Mouse (Mus musculus): ENCODE data around the gene Ddah2. TPM values are rescaled to one million over a fixed set of nuclear protein-coding genes. Genes with fewer than 3 reads are reported as not detected.
A peak's percentile ranks its signal among the peaks of the same experiment; 100 is the strongest.

Ddah2 gene
- polyA plus RNA-seq, 1 experiment, result 14.5 TPM

DNA sequence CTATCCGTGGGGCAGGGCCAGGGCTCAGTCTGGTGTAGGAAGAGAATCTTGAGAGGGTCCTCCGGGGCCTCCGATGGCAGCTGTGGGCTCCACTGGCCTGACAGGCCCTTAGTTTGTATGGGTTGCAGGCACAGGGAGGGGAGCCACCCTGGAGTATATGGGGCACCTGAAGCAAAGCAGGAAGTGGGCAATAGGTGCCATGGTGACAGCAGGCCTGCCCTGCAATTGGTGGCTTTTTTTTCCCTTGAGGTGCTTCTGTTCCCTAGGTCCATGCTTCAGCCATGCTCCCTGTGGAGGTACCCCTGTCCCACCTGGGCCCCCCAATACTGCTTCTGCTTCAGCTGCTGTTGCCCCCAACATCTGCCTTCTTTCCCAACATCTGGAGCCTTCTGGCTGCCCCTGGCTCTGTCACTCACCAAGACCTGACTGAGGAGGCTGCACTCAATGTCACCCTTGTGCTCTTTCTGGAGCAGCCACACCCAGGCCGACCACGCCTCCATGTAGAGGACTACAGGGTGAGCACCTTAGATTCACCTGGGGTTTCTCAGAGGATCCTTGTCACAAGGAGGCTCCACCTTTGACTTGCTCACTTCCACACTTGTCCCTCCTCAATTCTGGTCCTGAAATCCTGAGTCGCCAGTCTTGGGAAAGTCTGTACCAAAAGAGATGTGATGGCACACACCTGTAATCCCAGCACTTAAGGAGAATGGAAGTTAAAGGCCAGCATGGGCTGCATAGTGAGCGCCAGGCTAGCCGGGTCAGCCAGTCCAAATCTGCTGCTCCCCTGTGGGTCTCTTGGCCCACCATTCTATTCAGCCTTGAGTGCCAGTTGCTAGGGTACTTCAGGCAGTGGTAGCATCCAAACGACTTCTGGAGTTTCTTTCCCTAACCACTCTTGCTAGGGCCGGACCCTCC is 41.8 kb upstream of the Ddah2 start:
- Histone ChIP-seq H3K4me3 (ENCODE audit: low read depth, low read length) (no peak overlapping the region), H3K4me1 (ENCODE audit: control insufficient read depth, insufficient read depth, insufficient read length, low read length) (peaks cover 26% of the 10 kb centered on the region), H3K27me3 (ENCODE audit: control insufficient read depth, insufficient read depth, low read length) (no peaks in the 10 kb centered on the region), H3K27ac (ENCODE audit: insufficient read depth, low read depth, low read length) (no peak overlapping the region), H3K36me3 (ENCODE audit: control insufficient read depth, insufficient read depth, low read length) (peaks cover 38% of the 10 kb centered on the region)
- no peak for TF ChIP-seq CTCF (IDR thresholded peaks at IDR 0.05; ENCODE audit: extremely low read depth, insufficient read length, insufficient replicate concordance, low read depth, low read length)
- TF ChIP-seq POLR2A (IDR thresholded peaks at IDR 0.05; ENCODE audit: low read depth, low read length), result no peak
- WGBS, result 69% methylated on average over 10 of the region's 10 CpGs

DNA sequence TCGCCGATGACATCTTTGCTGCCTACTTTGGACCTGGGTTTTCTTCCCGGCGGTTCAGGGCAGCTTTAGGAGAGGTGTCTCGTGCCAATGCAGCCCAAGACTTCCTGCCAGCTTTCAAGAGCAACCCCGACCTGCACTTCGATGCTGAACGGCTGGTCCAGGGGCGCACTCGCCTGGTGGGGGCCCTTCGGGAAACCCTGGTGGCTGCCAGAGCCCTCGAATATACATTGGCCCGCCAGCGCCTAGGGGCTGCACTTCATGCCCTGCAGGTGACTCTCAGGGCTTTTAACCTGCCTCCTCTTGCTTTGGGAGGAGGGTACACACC is 41.2 kb upstream of the Ddah2 start:
- WGBS, result 80% methylated on average over 14 of the region's 14 CpGs
- TF ChIP-seq CTCF (IDR thresholded peaks at IDR 0.05; ENCODE audit: extremely low read depth, insufficient read length, insufficient replicate concordance, low read depth, low read length) (no peak), POLR2A (IDR thresholded peaks at IDR 0.05; ENCODE audit: low read depth, low read length) (no peak)
- Histone ChIP-seq H3K4me3 (ENCODE audit: low read depth, low read length) (no peak overlapping the region), H3K4me1 (ENCODE audit: control insufficient read depth, insufficient read depth, insufficient read length, low read length) (peaks cover 29% of the 10 kb centered on the region), H3K36me3 (ENCODE audit: control insufficient read depth, insufficient read depth, low read length) (peaks cover 32% of the 10 kb centered on the region), H3K27me3 (ENCODE audit: control insufficient read depth, insufficient read depth, low read length) (no peaks in the 10 kb centered on the region), H3K27ac (ENCODE audit: insufficient read depth, low read depth, low read length) (no peak overlapping the region)

DNA sequence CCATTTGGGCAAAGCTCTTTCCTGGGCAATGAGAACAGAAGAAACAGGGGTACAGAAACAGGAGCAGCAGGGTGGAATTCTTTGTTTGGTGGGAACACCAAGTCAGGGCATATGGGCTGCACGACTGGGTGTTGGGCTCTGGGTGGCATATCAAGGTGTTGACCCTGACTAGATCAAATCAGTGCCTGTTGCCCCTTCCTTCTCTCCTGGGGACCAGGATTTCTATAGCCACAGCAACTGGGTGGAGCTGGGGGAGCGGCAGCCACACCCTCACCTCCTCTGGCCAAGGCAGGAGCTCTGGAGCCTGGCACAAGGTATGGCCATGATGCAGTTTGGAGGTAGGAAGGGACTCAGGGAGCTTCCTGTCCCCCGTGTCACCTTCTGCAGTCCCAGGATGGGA is 40.7 kb upstream of the Ddah2 start:
- TF ChIP-seq POLR2A (IDR thresholded peaks at IDR 0.05; ENCODE audit: low read depth, low read length), result no peak
- TF ChIP-seq CTCF (IDR thresholded peaks at IDR 0.05; ENCODE audit: extremely low read depth, insufficient read length, insufficient replicate concordance, low read depth, low read length), result no peak
- Histone ChIP-seq H3K4me1 (ENCODE audit: control insufficient read depth, insufficient read depth, insufficient read length, low read length) (peaks cover 31% of the 10 kb centered on the region), H3K27me3 (ENCODE audit: control insufficient read depth, insufficient read depth, low read length) (no peaks in the 10 kb centered on the region), H3K27ac (ENCODE audit: insufficient read depth, low read depth, low read length) (no peak overlapping the region), H3K4me3 (ENCODE audit: low read depth, low read length) (no peak overlapping the region), H3K36me3 (ENCODE audit: control insufficient read depth, insufficient read depth, low read length) (peaks cover 27% of the 10 kb centered on the region)
- 59% methylated on average over 3 of the region's 3 CpGs for WGBS

DNA sequence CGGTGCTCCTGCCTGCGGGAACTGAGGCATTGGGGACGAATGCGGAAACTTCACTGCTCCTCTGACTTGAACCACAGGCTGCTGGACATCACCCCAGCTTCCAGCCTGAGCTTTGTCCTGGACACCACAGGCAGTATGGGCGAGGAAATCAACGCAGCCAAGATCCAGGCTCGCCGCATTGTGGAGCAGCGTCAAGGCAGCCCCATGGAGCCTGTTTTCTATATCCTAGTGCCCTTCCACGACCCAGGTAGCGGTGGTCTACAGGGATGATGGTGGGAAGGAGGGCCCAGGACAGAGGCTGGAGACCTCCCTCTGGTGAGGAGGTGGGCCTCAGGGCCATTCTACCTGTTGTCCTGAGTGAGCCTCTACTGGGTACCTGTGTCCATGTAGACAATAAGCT is 38.9 kb upstream of the Ddah2 start:
- no peaks in the 10 kb centered on the region for H3K27me3 ChIP-seq (ENCODE audit: control insufficient read depth, insufficient read depth, low read length)
- H3K36me3 ChIP-seq (ENCODE audit: control insufficient read depth, insufficient read depth, low read length), result peaks cover 11% of the 10 kb centered on the region
- TF ChIP-seq CTCF (IDR thresholded peaks at IDR 0.05; ENCODE audit: extremely low read depth, insufficient read length, insufficient replicate concordance, low read depth, low read length) (no peak), POLR2A (IDR thresholded peaks at IDR 0.05; ENCODE audit: low read depth, low read length) (no peak)
- no peak overlapping the region for H3K4me3 ChIP-seq (ENCODE audit: low read depth, low read length)
- no peak overlapping the region for H3K27ac ChIP-seq (ENCODE audit: insufficient read depth, low read depth, low read length)
- 87% methylated on average over 11 of the region's 11 CpGs for WGBS
- peaks cover 46% of the 10 kb centered on the region for H3K4me1 ChIP-seq (ENCODE audit: control insufficient read depth, insufficient read depth, insufficient read length, low read length)

DNA sequence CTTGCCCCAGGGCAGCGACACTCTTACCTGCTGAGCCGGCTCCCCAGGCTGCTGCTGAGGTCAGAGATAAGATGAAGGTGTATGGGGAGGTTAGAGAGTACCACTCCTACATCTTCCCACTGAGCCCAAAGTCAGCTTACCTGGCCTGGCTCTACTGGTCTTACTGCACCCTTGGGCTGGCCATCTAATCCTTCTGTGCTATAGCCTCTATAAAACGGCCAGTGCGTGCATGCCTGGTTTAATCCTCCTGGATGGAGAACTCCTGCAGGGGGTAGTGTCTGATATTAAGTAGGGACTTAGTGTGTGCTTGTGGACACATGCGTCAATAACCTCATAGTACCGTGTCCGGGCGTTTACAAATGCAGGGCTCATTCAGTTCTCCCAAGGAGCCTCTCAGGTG is 38.3 kb upstream of the Ddah2 start:
- H3K36me3 ChIP-seq (ENCODE audit: control insufficient read depth, insufficient read depth, low read length), result peaks cover 6% of the 10 kb centered on the region
- no peak for TF ChIP-seq POLR2A (IDR thresholded peaks at IDR 0.05; ENCODE audit: low read depth, low read length)
- TF ChIP-seq CTCF (IDR thresholded peaks at IDR 0.05; ENCODE audit: extremely low read depth, insufficient read length, insufficient replicate concordance, low read depth, low read length), result no peak
- no peak overlapping the region for H3K4me3 ChIP-seq (ENCODE audit: low read depth, low read length)
- no peak overlapping the region for H3K27ac ChIP-seq (ENCODE audit: insufficient read depth, low read depth, low read length)
- no peaks in the 10 kb centered on the region for H3K27me3 ChIP-seq (ENCODE audit: control insufficient read depth, insufficient read depth, low read length)
- peaks cover 46% of the 10 kb centered on the region for H3K4me1 ChIP-seq (ENCODE audit: control insufficient read depth, insufficient read depth, insufficient read length, low read length)
- WGBS, result 91% methylated on average over 8 of the region's 8 CpGs

DNA sequence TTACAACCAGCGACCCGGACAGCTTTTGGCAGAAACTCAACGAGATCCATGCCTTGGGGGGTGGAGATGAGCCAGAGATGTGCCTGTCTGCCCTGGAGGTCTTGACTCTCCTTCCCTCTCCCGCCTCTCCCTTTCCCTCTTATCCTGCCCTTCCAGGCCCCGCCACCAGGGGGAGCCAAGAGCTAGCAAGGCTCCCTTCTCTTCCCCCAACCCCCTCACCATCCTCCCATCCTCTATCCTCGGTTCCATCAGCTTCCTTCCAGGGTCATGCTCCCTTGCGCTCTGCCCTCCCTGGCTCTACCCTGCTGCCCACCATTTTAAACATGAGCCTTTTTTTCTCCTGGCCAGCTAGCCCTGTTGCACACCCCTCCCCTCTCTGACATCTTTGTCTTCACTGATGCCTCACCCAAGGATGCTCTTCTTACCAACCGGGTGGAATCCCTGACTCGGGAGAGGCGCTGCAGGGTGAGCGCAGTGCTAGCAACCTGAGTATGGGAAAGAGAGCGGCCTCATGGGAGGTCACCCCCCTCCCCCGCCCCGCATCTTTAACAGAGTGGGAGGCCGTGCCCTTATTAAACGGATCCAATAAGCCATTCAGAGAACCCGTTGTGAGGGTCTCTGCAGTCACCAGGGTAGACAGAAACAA is 37.5 kb upstream of the Ddah2 start:
- Histone ChIP-seq H3K27ac (ENCODE audit: insufficient read depth, low read depth, low read length) (peak overlapping the region; percentile 55), H3K4me1 (ENCODE audit: control insufficient read depth, insufficient read depth, insufficient read length, low read length) (peaks cover 43% of the 10 kb centered on the region), H3K4me3 (ENCODE audit: low read depth, low read length) (no peak overlapping the region), H3K27me3 (ENCODE audit: control insufficient read depth, insufficient read depth, low read length) (no peaks in the 10 kb centered on the region), H3K36me3 (ENCODE audit: control insufficient read depth, insufficient read depth, low read length) (no peaks in the 10 kb centered on the region)
- TF ChIP-seq POLR2A (IDR thresholded peaks at IDR 0.05; ENCODE audit: low read depth, low read length) (no peak), CTCF (IDR thresholded peaks at IDR 0.05; ENCODE audit: extremely low read depth, insufficient read length, insufficient replicate concordance, low read depth, low read length) (peak; percentile 99)
- 22% methylated on average over 17 of the region's 17 CpGs for WGBS

DNA sequence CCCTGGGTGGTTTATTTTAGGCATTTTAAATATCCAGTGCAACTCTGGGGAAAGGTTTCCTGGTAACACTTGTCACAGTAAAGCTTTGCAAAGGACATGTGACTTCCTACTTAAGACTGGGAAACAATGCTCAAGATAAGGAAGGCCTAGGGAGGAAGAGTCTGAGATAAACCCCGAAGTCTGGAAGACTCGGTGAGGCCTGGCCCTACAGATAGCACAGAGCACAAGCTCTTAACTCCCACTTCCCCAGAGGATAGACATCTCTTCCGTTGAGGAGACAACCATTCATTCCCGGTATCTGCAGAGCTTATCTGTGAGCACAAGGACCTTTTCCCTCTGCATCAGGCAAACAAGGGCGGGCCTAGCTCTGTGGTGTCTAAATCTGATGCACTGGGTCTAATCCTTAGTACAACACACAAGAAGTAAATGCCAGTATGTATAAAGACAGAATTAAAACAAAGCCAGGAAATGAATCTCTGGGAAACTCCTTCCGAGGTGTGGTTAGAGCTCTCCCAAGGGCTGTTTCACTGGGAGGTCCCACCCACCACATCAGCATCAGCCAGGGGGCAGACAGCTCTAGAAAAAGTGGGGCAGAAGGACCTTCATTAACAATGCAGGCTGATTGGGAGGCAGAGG is 36.9 kb upstream of the Ddah2 start:
- no peak for TF ChIP-seq CTCF (IDR thresholded peaks at IDR 0.05; ENCODE audit: extremely low read depth, insufficient read length, insufficient replicate concordance, low read depth, low read length)
- TF ChIP-seq POLR2A (IDR thresholded peaks at IDR 0.05; ENCODE audit: low read depth, low read length), result no peak
- peak overlapping the region; percentile 55 for H3K27ac ChIP-seq (ENCODE audit: insufficient read depth, low read depth, low read length)
- H3K4me1 ChIP-seq (ENCODE audit: control insufficient read depth, insufficient read depth, insufficient read length, low read length), result peaks cover 36% of the 10 kb centered on the region
- WGBS, result 35% methylated on average over 6 of the region's 6 CpGs
- H3K27me3 ChIP-seq (ENCODE audit: control insufficient read depth, insufficient read depth, low read length), result no peaks in the 10 kb centered on the region
- H3K4me3 ChIP-seq (ENCODE audit: low read depth, low read length), result no peak overlapping the region
- H3K36me3 ChIP-seq (ENCODE audit: control insufficient read depth, insufficient read depth, low read length), result no peaks in the 10 kb centered on the region
